Mouse (Mus musculus): ENCODE measurements at regions not wholly inside any gene's neighbourhood (a gene's known extent, or its start where the extent isn't known, plus 50 kb on each side); places are given as distances from the start of the nearest gene placed in this dataset.
A peak's percentile ranks its signal among the peaks of the same experiment; 100 is the strongest.

- no peaks in the 10 kb centered on the region for H3K9me3 ChIP-seq (ENCODE audit: control insufficient read depth, low read length)
- no peaks in the 10 kb centered on the region for H3K36me3 ChIP-seq (ENCODE audit: control insufficient read depth, insufficient read depth, low read length)
- H3K4me2 ChIP-seq (replicated peaks; ENCODE audit: low read depth, low read length, severe bottlenecking) = no peak overlapping the region
- ATAC-seq (ENCODE audit: low FRiP score, low read depth) (no peak), DNase-seq (ENCODE audit: low spot score) (no peak)
- no peak overlapping the region for H3K27ac ChIP-seq (replicated peaks; ENCODE audit: low read depth, low read length)
- no peak overlapping the region for H3K4me3 ChIP-seq (replicated peaks; ENCODE audit: low read length)
- 72% methylated on average over 7 of the region's 7 CpGs for WGBS
- no peaks in the 10 kb centered on the region for H3K27me3 ChIP-seq (ENCODE audit: control insufficient read depth, insufficient read depth, low read length)
- TF ChIP-seq POLR2A (IDR thresholded peaks at IDR 0.05; ENCODE audit: borderline replicate concordance, extremely low read depth, insufficient read depth, insufficient read length) = no peak
- no peak overlapping the region for H3K9ac ChIP-seq (ENCODE audit: low read depth, low read length, severe bottlenecking)
- H3K4me1 ChIP-seq (ENCODE audit: control insufficient read depth, insufficient read depth, low read length) = no peaks in the 10 kb centered on the region
Observed at GRCm38 (mm10) chr5:118494649-118495477, 65.6 kb upstream of the Med13l start.

DNA sequence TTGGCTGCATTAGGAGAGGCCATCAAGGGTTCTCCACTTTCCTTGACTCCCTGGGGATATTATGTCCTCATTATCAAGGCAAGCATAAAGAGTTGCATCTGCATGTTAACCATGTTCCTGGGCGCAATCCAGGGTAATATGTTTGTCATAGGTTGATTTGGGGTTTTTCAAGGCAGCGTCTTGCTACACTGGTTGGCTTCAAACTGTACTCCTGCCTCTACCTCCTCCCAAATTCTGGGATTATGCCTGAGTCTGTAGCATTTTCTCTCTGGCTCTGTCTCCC, 65.1 kb upstream of the Med13l start:
- DNase-seq (ENCODE audit: low spot score) (no peak), ATAC-seq (ENCODE audit: low FRiP score, low read depth) (no peak)
- H3K27me3 ChIP-seq (ENCODE audit: control insufficient read depth, insufficient read depth, low read length) = no peaks in the 10 kb centered on the region
- no peaks in the 10 kb centered on the region for H3K9me3 ChIP-seq (ENCODE audit: control insufficient read depth, low read length)
- H3K36me3 ChIP-seq (ENCODE audit: control insufficient read depth, insufficient read depth, low read length) = no peaks in the 10 kb centered on the region
- no peak overlapping the region for H3K4me2 ChIP-seq (replicated peaks; ENCODE audit: low read depth, low read length, severe bottlenecking)
- no peaks in the 10 kb centered on the region for H3K4me1 ChIP-seq (ENCODE audit: control insufficient read depth, insufficient read depth, low read length)
- no peak for TF ChIP-seq POLR2A (IDR thresholded peaks at IDR 0.05; ENCODE audit: borderline replicate concordance, extremely low read depth, insufficient read depth, insufficient read length)
- WGBS = 75% methylated on average over 2 of the region's 2 CpGs
- H3K4me3 ChIP-seq (replicated peaks; ENCODE audit: low read length) = no peak overlapping the region
- no peak overlapping the region for H3K27ac ChIP-seq (replicated peaks; ENCODE audit: low read depth, low read length)
- no peak overlapping the region for H3K9ac ChIP-seq (ENCODE audit: low read depth, low read length, severe bottlenecking)

- no peak overlapping the region for H3K27ac ChIP-seq (replicated peaks; ENCODE audit: low read depth, low read length)
- DNase-seq (ENCODE audit: low spot score) (no peak), ATAC-seq (ENCODE audit: low FRiP score, low read depth) (no peak)
- TF ChIP-seq POLR2A (IDR thresholded peaks at IDR 0.05; ENCODE audit: borderline replicate concordance, extremely low read depth, insufficient read depth, insufficient read length) = no peak
- no peaks in the 10 kb centered on the region for H3K36me3 ChIP-seq (ENCODE audit: control insufficient read depth, insufficient read depth, low read length)
- peaks cover 26% of the 10 kb centered on the region for H3K4me1 ChIP-seq (ENCODE audit: control insufficient read depth, insufficient read depth, low read length)
- H3K4me2 ChIP-seq (replicated peaks; ENCODE audit: low read depth, low read length, severe bottlenecking) = no peak overlapping the region
- no peaks in the 10 kb centered on the region for H3K9me3 ChIP-seq (ENCODE audit: control insufficient read depth, low read length)
- H3K9ac ChIP-seq (ENCODE audit: low read depth, low read length, severe bottlenecking) = no peak overlapping the region
- WGBS = 71% methylated on average over 5 of the region's 5 CpGs
- no peaks in the 10 kb centered on the region for H3K27me3 ChIP-seq (ENCODE audit: control insufficient read depth, insufficient read depth, low read length)
- H3K4me3 ChIP-seq (replicated peaks; ENCODE audit: low read length) = no peak overlapping the region
Observed at GRCm38 (mm10) chr5:118501624-118502023, 58.9 kb upstream of the Med13l start.

DNA sequence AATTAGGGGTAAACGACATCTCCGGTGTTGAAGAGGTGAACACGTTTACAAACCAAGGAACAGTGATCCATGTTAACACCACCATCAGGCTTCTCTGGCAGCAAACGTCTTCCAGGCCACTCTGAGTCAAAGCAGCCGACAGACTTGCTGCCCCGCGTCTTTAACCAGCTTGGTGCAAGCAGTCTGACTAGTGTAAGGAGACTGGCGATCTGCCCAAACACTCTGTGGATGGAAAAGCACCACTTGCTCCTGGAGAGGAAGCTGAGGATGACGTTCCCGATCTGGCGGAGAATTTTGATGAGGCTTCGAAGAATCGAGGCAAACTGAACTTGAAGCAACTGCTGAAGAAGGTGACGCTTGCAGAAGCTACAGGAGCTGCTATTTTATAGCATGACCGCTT, 57.5 kb upstream of the Med13l start:
- no peaks in the 10 kb centered on the region for H3K9me3 ChIP-seq (ENCODE audit: control insufficient read depth, low read length)
- H3K27me3 ChIP-seq (ENCODE audit: control insufficient read depth, insufficient read depth, low read length) = no peaks in the 10 kb centered on the region
- H3K36me3 ChIP-seq (ENCODE audit: control insufficient read depth, insufficient read depth, low read length) = no peaks in the 10 kb centered on the region
- DNase-seq (ENCODE audit: low spot score) = peak; percentile 67
- H3K4me3 ChIP-seq (replicated peaks; ENCODE audit: low read length) = no peak overlapping the region
- no peak overlapping the region for H3K9ac ChIP-seq (ENCODE audit: low read depth, low read length, severe bottlenecking)
- no peak for ATAC-seq (ENCODE audit: low FRiP score, low read depth)
- 45% methylated on average over 15 of the region's 15 CpGs for WGBS
- peaks cover 26% of the 10 kb centered on the region for H3K4me1 ChIP-seq (ENCODE audit: control insufficient read depth, insufficient read depth, low read length)
- H3K27ac ChIP-seq (replicated peaks; ENCODE audit: low read depth, low read length) = peak overlapping the region; percentile 48; the same call in 1 of the 2 replicates
- no peak for TF ChIP-seq POLR2A (IDR thresholded peaks at IDR 0.05; ENCODE audit: borderline replicate concordance, extremely low read depth, insufficient read depth, insufficient read length)
- no peak overlapping the region for H3K4me2 ChIP-seq (replicated peaks; ENCODE audit: low read depth, low read length, severe bottlenecking)

GRCm38 (mm10) chr5:118504170-118504569, 56.3 kb upstream of the Med13l start:
- H3K27me3 ChIP-seq (ENCODE audit: control insufficient read depth, insufficient read depth, low read length) = no peaks in the 10 kb centered on the region
- no peaks in the 10 kb centered on the region for H3K36me3 ChIP-seq (ENCODE audit: control insufficient read depth, insufficient read depth, low read length)
- DNase-seq (ENCODE audit: low spot score) (no peak), ATAC-seq (ENCODE audit: low FRiP score, low read depth) (no peak)
- 89% methylated on average over 10 of the region's 10 CpGs for WGBS
- peaks cover 26% of the 10 kb centered on the region for H3K4me1 ChIP-seq (ENCODE audit: control insufficient read depth, insufficient read depth, low read length)
- no peak overlapping the region for H3K4me3 ChIP-seq (replicated peaks; ENCODE audit: low read length)
- TF ChIP-seq POLR2A (IDR thresholded peaks at IDR 0.05; ENCODE audit: borderline replicate concordance, extremely low read depth, insufficient read depth, insufficient read length) = no peak
- H3K9me3 ChIP-seq (ENCODE audit: control insufficient read depth, low read length) = no peaks in the 10 kb centered on the region
- H3K9ac ChIP-seq (ENCODE audit: low read depth, low read length, severe bottlenecking) = no peak overlapping the region
- H3K4me2 ChIP-seq (replicated peaks; ENCODE audit: low read depth, low read length, severe bottlenecking) = no peak overlapping the region
- H3K27ac ChIP-seq (replicated peaks; ENCODE audit: low read depth, low read length) = no peak overlapping the region
